Mouse (Mus musculus) right cerebral cortex, adult 2 months (tissue): ENCODE data around the gene Oprm1.
"Not testable (repeated sequence)": the region's sequence is repeated elsewhere in the genome, so short reads cannot be mapped to it uniquely, and the experiment has no call there.

ENCODE experiments used
- DNase-seq, 2 experiments: peaks; one replicate each; pipeline ENCODE4 v3.0.0; 2021 to 2022; ENCODE audit warnings: low spot score in 2 of 2

Oprm1 gene

GRCm38 (mm10) chr10:6758206-6758605 is at the start of gene Oprm1:
TSS of gene Oprm1 (plus strand) at chr10:6758506.
- DNase-seq = no peak

- no peak for DNase-seq
These were observed 40.9 kb upstream of the Oprm1 start for GRCm38 (mm10) chr10:6717181-6717948.

GRCm38 (mm10) chr10:6723765-6724164 is 34.5 kb upstream of the Oprm1 start:
- DNase-seq = no peak

GRCm38 (mm10) chr10:6728469-6728868 is 29.8 kb upstream of the Oprm1 start:
- no peak for DNase-seq

- no peak for DNase-seq
These were observed 4.9 kb upstream of the Oprm1 start for GRCm38 (mm10) chr10:6753375-6753774.

- no peak for DNase-seq
These were observed 3.0 kb downstream of the Oprm1 start, which contains the start of gene Gm10945 for GRCm38 (mm10) chr10:6761287-6761811. TSS of gene Gm10945 (minus strand) at chr10:6761761.

GRCm38 (mm10) chr10:6788517-6789237 is 30.4 kb downstream of the Oprm1 start:
- DNase-seq = peak; percentile 26 to 32

GRCm38 (mm10) chr10:6790226-6790625 is 31.9 kb downstream of the Oprm1 start:
- DNase-seq = no peak

- no peak for DNase-seq
These were observed 62.3 kb downstream of the Oprm1 start for GRCm38 (mm10) chr10:6820626-6821025.

GRCm38 (mm10) chr10:6842225-6842624 is 83.9 kb downstream of the Oprm1 start:
- no peak for DNase-seq

GRCm38 (mm10) chr10:6846283-6846682 is 88.0 kb downstream of the Oprm1 start:
- no peak for DNase-seq

- peak; percentile 11 to 23 for DNase-seq
These were observed 90.0 kb downstream of the Oprm1 start for GRCm38 (mm10) chr10:6848162-6848754.

- DNase-seq = no peak
These were observed 90.5 kb downstream of the Oprm1 start for GRCm38 (mm10) chr10:6848834-6849233.

GRCm38 (mm10) chr10:6855812-6856211 is 97.5 kb downstream of the Oprm1 start:
- DNase-seq = no peak

- DNase-seq = no peak
These were observed 113.2 kb downstream of the Oprm1 start for GRCm38 (mm10) chr10:6871418-6872072.

- DNase-seq = no peak
These were observed 115.6 kb downstream of the Oprm1 start for GRCm38 (mm10) chr10:6873917-6874316.

- DNase-seq = no peak
These were observed 120.1 kb downstream of the Oprm1 start for GRCm38 (mm10) chr10:6878276-6878881.

GRCm38 (mm10) chr10:6882041-6882440 is 123.7 kb downstream of the Oprm1 start:
- not testable (repeated sequence) for DNase-seq

- DNase-seq = no peak
These were observed 127.2 kb downstream of the Oprm1 start for GRCm38 (mm10) chr10:6885460-6885859.

GRCm38 (mm10) chr10:6889640-6890245 is 131.4 kb downstream of the Oprm1 start:
- DNase-seq = no peak
